Mouse (Mus musculus) midbrain, embryonic 13.5 days (tissue): Measurements from ENCODE around the gene Lrrc46. TPM values are rescaled to one million over a fixed set of nuclear protein-coding genes. Genes with fewer than 3 reads are reported as not detected.
A peak's percentile ranks its signal among the peaks of the same experiment; 100 is the strongest.

ENCODE experiments used
- ATAC-seq: fragments of 200-750 bp; cut with Nextera tagmentation; 2 replicates; pipeline ENCODE4 v1.8.0; 2017; ENCODE audit warnings: mild to moderate bottlenecking, moderate TSS enrichment, moderate library complexity
- H3K27ac ChIP-seq: fragments of 300-500 bp; sonication (generic); 2 replicates; pipeline ENCODE4 v1.5.1; 2015; ENCODE audit warnings: inconsistent platforms, mild to moderate bottlenecking, moderate library complexity
- H3K27me3 ChIP-seq: fragments of 300-500 bp; sonication (generic); 2 replicates; pipeline ENCODE4 v1.6.1; 2015; ENCODE audit warnings: mild to moderate bottlenecking, inconsistent platforms
- H3K36me3 ChIP-seq: fragments of 300-500 bp; sonication (generic); 2 replicates; pipeline ENCODE4 v1.6.1; 2015; ENCODE audit warnings: mild to moderate bottlenecking, inconsistent platforms
- H3K4me1 ChIP-seq: fragments of 300-500 bp; sonication (generic); replicated peaks from 2 replicates; pipeline ENCODE4 v1.6.1; 2015; ENCODE audit warnings: inconsistent platforms
- H3K4me2 ChIP-seq: fragments of 300-500 bp; sonication (generic); replicated peaks from 2 replicates; pipeline ENCODE4 v1.6.1; 2015; ENCODE audit warnings: moderate library complexity, mild to moderate bottlenecking, inconsistent platforms
- H3K4me3 ChIP-seq: fragments of 300-500 bp; sonication (generic); replicated peaks from 2 replicates; pipeline ENCODE4 v1.5.1; 2015; ENCODE audit warnings: mild to moderate bottlenecking, inconsistent platforms
- H3K9ac ChIP-seq: fragments of 300-500 bp; sonication (generic); replicated peaks from 2 replicates; pipeline ENCODE4 v1.6.1; 2015; ENCODE audit warnings: mild to moderate bottlenecking, inconsistent platforms
- H3K9me3 ChIP-seq: fragments of 300-500 bp; sonication (generic); 2 replicates; pipeline ENCODE4 v1.6.1; 2016; ENCODE audit warnings: mild to moderate bottlenecking, inconsistent platforms
- WGBS: fragments of 180-500 bp; shearing (Covaris S2); methylation state at CpG from one replicate; pipeline ENCODE4 v1.1.7; 2015; 5-methylcytosine and 5-hydroxymethylcytosine counted together
- microRNA-seq: library from miRNA; unstranded; fragments of <30 nt; microRNA quantifications from one replicate; pipeline ENCODE4, GENCODE M21; 2016
- polyA plus RNA-seq: library from polyadenylated mRNA; unstranded; fragments of >200 nt; fragmentation: Nextera tagmentation; extraction: Ambion mirVana; gene quantifications from 2 replicates; pipeline ENCODE4 v1.2.1, GENCODE M21; 2015

Gene Lrrc46
- polyA plus RNA-seq, 1 experiment from 2014 or later = 3.2 TPM

DNA sequence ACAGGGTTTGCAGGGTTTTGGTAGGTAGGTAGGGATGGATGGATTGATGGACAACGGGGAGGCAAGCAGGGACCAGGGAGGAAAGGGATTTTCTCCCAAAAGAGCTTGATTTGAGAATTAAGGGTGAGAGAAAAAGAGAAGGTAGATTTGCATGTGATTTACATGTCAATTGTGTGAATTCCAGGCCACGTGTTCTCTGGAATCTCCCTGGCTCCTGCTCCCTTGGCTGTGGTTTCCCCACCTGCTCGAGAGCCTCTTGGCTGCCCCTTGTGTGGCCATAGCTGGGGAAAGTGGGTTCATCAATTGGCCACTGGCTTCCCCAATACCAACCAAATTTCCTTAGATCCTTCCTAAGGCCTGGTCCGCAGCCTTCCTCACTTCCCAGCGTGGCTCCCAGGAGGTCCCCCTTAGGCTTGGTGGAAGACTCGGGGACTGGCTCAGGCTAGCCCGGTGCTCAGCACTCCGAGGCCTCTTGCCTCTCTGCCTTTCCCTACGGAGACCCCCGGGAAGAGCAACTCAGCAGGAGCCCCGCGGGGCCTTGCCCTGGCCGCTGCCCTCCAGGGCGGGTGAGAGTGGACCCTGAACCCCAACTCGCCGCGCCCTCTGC lies 44.3 kb downstream of the Lrrc46 start:
- peak; percentile 64 for ATAC-seq
- peak overlapping the region; percentile 35 for H3K27ac ChIP-seq
- peak overlapping the region; percentile 64 for H3K4me2 ChIP-seq
- peaks cover 23% of the 10 kb centered on the region for H3K4me1 ChIP-seq
- H3K27me3 ChIP-seq = peaks cover 17% of the 10 kb centered on the region; the same call in 1 of the 2 replicates
- H3K4me3 ChIP-seq = peak overlapping the region; percentile 36
- peak overlapping the region; percentile 66 for H3K9ac ChIP-seq
- no peaks in the 10 kb centered on the region for H3K36me3 ChIP-seq
- 2% methylated on average over 17 of the region's 17 CpGs for WGBS
- no peaks in the 10 kb centered on the region for H3K9me3 ChIP-seq

DNA sequence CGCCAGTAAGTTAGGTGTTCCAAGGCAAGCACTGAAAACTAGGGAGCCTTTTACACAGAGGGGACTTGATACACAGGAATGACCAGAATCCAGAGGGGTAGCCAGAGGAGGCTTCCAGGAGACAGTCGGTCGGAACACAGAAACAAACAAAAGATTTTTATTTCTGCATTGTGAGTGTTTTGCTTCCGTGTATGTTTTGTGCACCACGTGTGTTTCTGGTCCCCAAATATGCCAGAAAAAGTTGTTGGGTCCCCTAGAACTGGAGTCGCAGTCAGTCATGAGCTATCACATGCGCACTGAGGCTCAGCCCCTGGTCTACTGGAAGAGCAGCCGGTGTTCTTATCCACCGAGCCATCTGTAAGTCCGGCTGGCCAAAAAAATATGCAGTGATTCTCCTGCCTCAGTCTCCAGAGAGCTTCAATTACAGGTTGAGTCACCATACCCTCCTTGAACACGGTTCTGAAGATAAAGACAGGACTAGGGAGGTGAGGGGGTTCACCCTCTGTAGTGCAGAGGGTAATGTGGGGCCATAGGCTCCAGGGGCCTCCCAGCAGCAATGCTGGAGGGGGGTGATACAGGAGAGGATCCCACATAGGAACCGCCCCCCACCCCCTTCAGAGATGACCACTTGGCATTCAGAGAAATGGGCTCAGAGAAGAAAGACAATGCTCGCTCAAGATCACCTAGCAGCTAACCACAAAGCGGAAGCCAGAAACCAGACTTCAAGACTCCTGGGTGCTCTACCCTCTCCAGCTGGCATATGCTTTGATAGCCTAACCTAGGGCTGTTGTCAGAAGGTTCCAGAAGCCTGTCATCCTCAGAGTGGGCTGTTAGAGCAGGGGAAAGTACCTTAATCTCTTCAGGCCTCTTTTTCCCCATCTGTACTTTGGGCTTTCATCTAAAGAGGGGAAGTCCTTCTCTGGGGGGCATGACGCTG lies 45.1 kb downstream of the Lrrc46 start:
- Histone ChIP-seq H3K36me3 (no peaks in the 10 kb centered on the region), H3K27me3 (peaks cover 17% of the 10 kb centered on the region; the same call in 1 of the 2 replicates), H3K4me2 (no peak overlapping the region), H3K4me1 (peaks cover 20% of the 10 kb centered on the region), H3K9ac (no peak overlapping the region), H3K4me3 (no peak overlapping the region), H3K9me3 (no peaks in the 10 kb centered on the region), H3K27ac (no peak overlapping the region)
- no peak for ATAC-seq
- 79% methylated on average over 15 of the region's 15 CpGs for WGBS

DNA sequence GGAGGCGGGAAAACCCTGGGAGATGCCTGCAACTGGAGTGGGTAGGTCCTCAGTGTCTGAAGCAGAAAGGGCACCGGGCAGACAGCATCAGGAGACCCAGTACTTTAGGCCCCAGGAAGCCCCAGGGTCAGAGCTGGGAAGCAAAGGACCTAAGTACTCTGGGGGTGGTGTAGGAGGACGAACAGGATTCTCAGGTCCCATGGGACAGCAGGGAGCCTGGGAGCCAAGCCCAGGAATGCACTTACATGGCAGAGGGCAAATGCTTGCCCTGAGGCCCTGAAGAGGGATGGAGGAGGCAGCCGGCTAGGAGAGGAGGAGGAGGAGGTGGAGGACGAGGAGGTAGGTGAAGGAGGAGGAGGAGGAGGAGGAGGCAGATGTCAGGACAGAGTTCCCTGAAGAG lies 46.2 kb downstream of the Lrrc46 start:
- Histone ChIP-seq H3K4me1 (peaks cover 19% of the 10 kb centered on the region), H3K27me3 (peaks cover 17% of the 10 kb centered on the region; the same call in 1 of the 2 replicates), H3K9me3 (no peaks in the 10 kb centered on the region), H3K4me3 (no peak overlapping the region), H3K36me3 (no peaks in the 10 kb centered on the region), H3K9ac (no peak overlapping the region), H3K4me2 (no peak overlapping the region), H3K27ac (no peak overlapping the region)
- ATAC-seq = no peak
- 35% methylated on average over 5 of the region's 5 CpGs for WGBS

DNA sequence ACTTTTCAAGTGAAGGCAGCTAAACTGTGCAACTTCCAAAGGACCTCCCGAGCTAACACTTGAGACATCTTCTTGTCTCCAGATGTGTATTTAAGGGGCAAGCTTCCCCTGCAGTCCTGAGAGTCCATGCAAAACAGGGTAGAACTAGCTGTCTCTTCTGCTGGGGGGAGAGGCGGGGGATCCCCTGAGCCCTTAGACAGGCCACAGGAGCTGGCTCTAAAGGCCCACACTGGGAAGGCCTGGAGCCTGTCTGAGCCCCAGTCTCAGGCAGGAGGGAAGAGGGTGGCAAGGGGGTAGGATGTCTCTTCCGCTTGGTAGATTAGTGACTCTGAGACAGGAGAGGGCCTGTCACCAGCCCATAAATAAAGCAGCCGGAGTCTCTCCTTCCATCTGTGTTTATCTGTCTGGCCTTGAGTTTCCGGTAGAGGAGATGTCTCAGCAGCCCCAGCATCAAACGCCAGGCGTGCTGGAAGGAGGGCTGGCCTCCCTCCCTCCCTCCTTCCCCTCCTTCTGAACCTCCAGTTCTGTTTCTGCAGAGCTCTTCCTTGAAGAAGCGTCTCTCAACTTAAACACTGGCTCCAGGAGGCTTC lies 48.4 kb downstream of the Lrrc46 start:
- Histone ChIP-seq H3K27ac (no peak overlapping the region), H3K9me3 (no peaks in the 10 kb centered on the region), H3K27me3 (peaks cover 15% of the 10 kb centered on the region), H3K4me1 (peaks cover 26% of the 10 kb centered on the region), H3K36me3 (no peaks in the 10 kb centered on the region), H3K4me3 (no peak overlapping the region), H3K9ac (no peak overlapping the region), H3K4me2 (no peak overlapping the region)
- ATAC-seq = no peak
- WGBS = 61% methylated on average over 8 of the region's 8 CpGs

DNA sequence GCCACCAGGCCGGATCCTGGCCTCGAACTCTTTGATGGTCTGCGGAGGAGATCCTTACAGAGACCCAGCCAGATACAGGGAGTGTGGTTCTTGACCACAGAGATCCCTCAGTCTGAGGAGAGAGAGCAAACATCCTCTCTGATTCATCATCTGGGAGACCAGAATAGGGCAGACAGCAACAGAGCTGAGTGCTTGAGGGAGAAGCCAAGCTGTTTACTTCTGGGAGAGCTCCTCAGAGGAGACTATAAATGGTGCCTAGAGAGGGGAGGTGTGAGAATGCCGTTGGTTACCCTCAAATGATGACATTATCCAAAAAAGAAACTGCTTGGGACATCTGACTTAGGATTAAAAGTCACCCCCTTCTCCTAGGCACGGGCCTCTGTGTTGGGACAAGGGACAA lies 49.7 kb downstream of the Lrrc46 start:
- H3K27ac ChIP-seq = no peak overlapping the region
- H3K4me1 ChIP-seq = peaks cover 19% of the 10 kb centered on the region
- H3K9me3 ChIP-seq = no peaks in the 10 kb centered on the region
- 79% methylated on average over 5 of the region's 5 CpGs for WGBS
- no peaks in the 10 kb centered on the region for H3K36me3 ChIP-seq
- ATAC-seq = no peak
- H3K4me2 ChIP-seq = no peak overlapping the region
- H3K9ac ChIP-seq = no peak overlapping the region
- H3K4me3 ChIP-seq = no peak overlapping the region
- H3K27me3 ChIP-seq = peaks cover 28% of the 10 kb centered on the region

DNA sequence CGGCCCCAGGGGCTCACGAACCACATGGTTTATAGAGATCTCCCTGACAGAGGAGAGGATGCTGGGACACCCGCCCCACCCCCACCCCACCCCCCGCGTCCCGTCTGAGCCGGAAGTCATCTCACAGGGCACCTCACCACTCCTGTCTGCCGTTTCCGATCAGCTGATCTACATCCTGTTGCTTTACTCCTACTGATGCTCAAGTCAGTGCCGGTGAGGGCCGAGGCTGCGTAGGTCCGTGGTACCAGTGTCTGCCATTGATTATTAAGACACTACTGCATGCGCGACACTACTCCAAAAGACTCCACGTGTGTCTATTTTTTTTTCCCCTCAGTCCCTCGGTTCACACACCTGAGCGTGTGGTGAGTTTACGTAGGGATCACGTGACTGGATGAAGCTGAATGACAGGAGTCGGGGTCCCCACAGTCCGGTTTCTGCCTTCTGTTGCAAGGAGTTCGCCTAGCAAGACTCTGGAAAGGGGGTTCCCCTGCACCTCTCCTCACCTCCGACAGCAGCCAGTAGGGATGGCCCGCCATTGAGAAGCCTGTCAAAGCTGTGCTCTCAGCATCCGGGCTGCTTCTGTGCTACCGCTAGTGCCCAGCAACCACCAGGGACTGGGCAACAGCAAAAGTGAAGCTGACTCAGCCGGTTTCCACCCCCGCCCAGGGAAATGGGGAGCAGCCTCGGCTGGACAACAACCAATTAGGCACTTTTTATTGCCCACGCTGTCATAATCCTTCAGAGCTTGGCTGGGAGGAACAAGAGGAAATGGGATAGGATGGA lies 53.1 kb downstream of the Lrrc46 start:
- Histone ChIP-seq H3K9me3 (no peaks in the 10 kb centered on the region), H3K27me3 (peaks cover 51% of the 10 kb centered on the region), H3K4me3 (peak overlapping the region; percentile 41), H3K36me3 (no peaks in the 10 kb centered on the region), H3K4me2 (peak overlapping the region; percentile 61), H3K27ac (no peak overlapping the region), H3K4me1 (peaks cover 14% of the 10 kb centered on the region), H3K9ac (peak overlapping the region; percentile 48; the same call in 1 of the 2 replicates)
- 6% methylated on average over 31 of the region's 31 CpGs for WGBS
- ATAC-seq = peak; percentile 82

DNA sequence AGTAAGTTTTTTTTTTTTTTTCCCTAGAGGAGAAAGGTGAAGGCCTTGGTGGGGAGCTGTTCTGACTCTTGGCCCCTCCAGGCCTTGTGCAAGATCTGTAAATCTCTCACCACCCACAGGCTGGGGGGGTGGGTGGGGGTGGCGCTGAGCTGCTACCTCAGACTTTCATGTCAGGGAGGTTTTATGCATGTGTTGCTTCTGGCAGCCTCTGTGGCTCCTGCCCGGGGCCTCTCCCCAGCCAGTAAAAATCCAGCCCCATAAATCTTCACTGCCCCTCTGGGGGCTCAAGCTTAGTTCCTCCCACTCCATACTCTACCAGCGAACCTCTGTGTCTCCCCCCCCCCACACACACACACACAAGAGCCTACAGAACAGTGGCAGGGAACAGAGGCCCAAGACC lies 54.7 kb downstream of the Lrrc46 start:
- WGBS = 68% methylated on average over 3 of the region's 3 CpGs
- ATAC-seq = no peak
- Histone ChIP-seq H3K4me2 (no peak overlapping the region), H3K4me1 (peaks cover 19% of the 10 kb centered on the region), H3K9me3 (no peaks in the 10 kb centered on the region), H3K27me3 (peaks cover 57% of the 10 kb centered on the region), H3K4me3 (no peak overlapping the region), H3K36me3 (no peaks in the 10 kb centered on the region), H3K27ac (no peak overlapping the region), H3K9ac (no peak overlapping the region)

DNA sequence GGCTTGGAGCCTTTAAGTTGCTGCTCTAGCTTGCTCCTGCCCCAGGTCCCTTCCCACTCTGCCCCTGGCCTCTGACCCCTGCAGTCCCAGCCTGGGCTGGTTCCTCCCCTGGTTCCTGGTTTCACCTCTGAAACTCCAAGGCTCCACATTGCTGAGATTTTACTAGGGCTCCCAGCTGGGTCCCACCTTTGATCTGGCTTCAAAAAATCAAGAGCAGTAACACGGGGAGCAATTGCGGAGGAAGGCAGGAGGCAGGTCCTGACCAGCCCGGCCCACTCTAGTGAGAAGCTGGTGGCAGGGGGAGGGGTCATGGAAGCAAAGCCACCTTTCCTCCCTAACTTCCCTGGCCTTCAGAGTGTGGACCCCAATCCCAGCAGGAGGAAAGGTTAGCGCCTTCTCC lies 56.3 kb downstream of the Lrrc46 start:
- peaks cover 59% of the 10 kb centered on the region for H3K27me3 ChIP-seq
- peaks cover 19% of the 10 kb centered on the region for H3K4me1 ChIP-seq
- WGBS = 15% methylated on average over 4 of the region's 4 CpGs
- H3K36me3 ChIP-seq = no peaks in the 10 kb centered on the region
- H3K27ac ChIP-seq = no peak overlapping the region
- ATAC-seq = no peak
- no peak overlapping the region for H3K9ac ChIP-seq
- no peak overlapping the region for H3K4me3 ChIP-seq
- no peaks in the 10 kb centered on the region for H3K9me3 ChIP-seq
- no peak overlapping the region for H3K4me2 ChIP-seq

Small RNA genes lying within 50 kb of the gene (microRNA-seq; reads per million reads assigned to microRNA genes)
- gene Mir8103 = 1.0 reads per million

Other genes starting within 250 kb of the Lrrc46 start
- 67.8 and 69.0 TPM in 2 replicates for gene Nfe2l1, start 211.4 kb downstream of the Lrrc46 start, polyA plus RNA-seq
- gene Copz2, start 191.5 kb downstream of the Lrrc46 start, polyA plus RNA-seq = 14.8 and 19.7 TPM in 2 replicates
- gene Cdk5rap3, start 124.9 kb downstream of the Lrrc46 start, polyA plus RNA-seq = 103 and 104 TPM in 2 replicates
- 0.10 TPM in 1 of 2 replicates, not detected in the other for gene Prr15l, start 113.3 kb downstream of the Lrrc46 start, polyA plus RNA-seq
- gene Pnpo, start 97.4 kb downstream of the Lrrc46 start, polyA plus RNA-seq = 18.2 and 18.3 TPM in 2 replicates
- 18.5 and 19.6 TPM in 2 replicates for gene Sp2, start 58.4 kb downstream of the Lrrc46 start, polyA plus RNA-seq
- 0.07 and 0.13 TPM in 2 replicates for gene Sp6, start 28.0 kb downstream of the Lrrc46 start, polyA plus RNA-seq
- 18.4 and 18.6 TPM in 2 replicates for gene Scrn2, start 11.5 kb downstream of the Lrrc46 start, polyA plus RNA-seq
- 58.2 and 62.0 TPM in 2 replicates for gene Mrpl10, start 153 bp upstream of the Lrrc46 start, polyA plus RNA-seq
- gene Osbpl7, start 9.2 kb upstream of the Lrrc46 start, polyA plus RNA-seq = 11.3 and 11.8 TPM in 2 replicates
- gene Tbx21, start 73.9 kb upstream of the Lrrc46 start, polyA plus RNA-seq = 0.08 and 0.16 TPM in 2 replicates
- 5.6 and 6.7 TPM in 2 replicates for gene Tbkbp1, start 110.1 kb upstream of the Lrrc46 start, polyA plus RNA-seq
- 43.0 and 47.3 TPM in 2 replicates for gene Kpnb1, start 146.5 kb upstream of the Lrrc46 start, polyA plus RNA-seq
- gene Npepps, start 239.2 kb upstream of the Lrrc46 start, polyA plus RNA-seq = 146 and 156 TPM in 2 replicates